Mouse (Mus musculus) G1E (cell line): ENCODE data around the gene Pum2. TPM values are rescaled to one million over a fixed set of nuclear protein-coding genes. Genes with fewer than 3 reads are reported as not detected.

Experiments
- ATAC-seq: 2 replicates; pipeline ENCODE4 v1.8.0; 2016; ENCODE audit warnings: mild to moderate bottlenecking; ENCODE audit not compliant: insufficient number of reproducible peaks, poor library complexity, low FRiP score, severe bottlenecking; ENCODE audit errors: extremely low read depth
- DNase-seq: peaks from one replicate; pipeline ENCODE4 v3.0.0; 2012; ENCODE audit warnings: low spot score
- H3K27me3 ChIP-seq: 2 replicates; pipeline ENCODE4 v1.6.1; 2012; ENCODE audit warnings: mild to moderate bottlenecking, low read length, inconsistent platforms; ENCODE audit not compliant: insufficient read depth
- H3K36me3 ChIP-seq: replicated peaks from 2 replicates; pipeline ENCODE3; 2012; ENCODE audit warnings: mild to moderate bottlenecking, inconsistent platforms
- H3K4me1 ChIP-seq: 2 replicates; pipeline ENCODE4 v1.6.1; 2012; ENCODE audit warnings: low read depth, low read length, inconsistent platforms, mixed read lengths; ENCODE audit not compliant: insufficient read depth
- H3K4me3 ChIP-seq: 2 replicates; pipeline ENCODE4 v1.5.1; 2012; ENCODE audit warnings: low read depth, mild to moderate bottlenecking, inconsistent platforms, low read length, moderate library complexity, mixed read lengths
- H3K9me3 ChIP-seq: replicated peaks from 2 replicates; pipeline ENCODE4 v1.6.1; 2012; ENCODE audit warnings: inconsistent platforms
- CTCF ChIP-seq: IDR thresholded peaks from 2 replicates; pipeline ENCODE4 v1.5.1; 2012; ENCODE audit warnings: low read depth, low read length, inconsistent platforms, mixed read lengths
- GATA1 ChIP-seq: IDR thresholded peaks from 2 replicates; pipeline ENCODE4 v1.6.1; 2012; ENCODE audit warnings: borderline replicate concordance, low read length, inconsistent platforms, mixed read lengths
- GATA2 ChIP-seq: IDR thresholded peaks from 2 replicates; pipeline ENCODE4 v1.6.1; 2012; ENCODE audit warnings: low read depth, low read length, inconsistent platforms, borderline replicate concordance
- POLR2AphosphoS5 ChIP-seq: IDR thresholded peaks from 2 replicates; pipeline ENCODE4 v1.6.1; 2012; ENCODE audit warnings: low read depth, low read length, inconsistent platforms; ENCODE audit not compliant: insufficient replicate concordance
- TAL1 ChIP-seq: conservative IDR thresholded peaks from 2 replicates; pipeline ENCODE4 v1.6.1; 2012; ENCODE audit warnings: low read depth, low read length, inconsistent platforms, mixed read lengths
- polyA plus RNA-seq: library from polyadenylated mRNA; stranded (reverse); fragments of >175 nt; gene quantifications from 2 replicates; pipeline ENCODE4 v1.2.3, GENCODE M21; 2012
- total RNA-seq, 2 experiments: library from RNA; stranded (forward) in 1 of 2; stranded (reverse) in 1 of 2; fragments of 200-1000 nt in 1 of 2; fragments of >200 nt in 1 of 2; fragmentation: Nextera tagmentation in 1 of 2; gene quantifications; 2 replicates each; pipeline ENCODE4 v1.2.3; 2014 to 2017

Gene Pum2
- total and polyA plus RNA-seq, 3 experiments, result 72.9 to 178 (median 172) TPM

DNA sequence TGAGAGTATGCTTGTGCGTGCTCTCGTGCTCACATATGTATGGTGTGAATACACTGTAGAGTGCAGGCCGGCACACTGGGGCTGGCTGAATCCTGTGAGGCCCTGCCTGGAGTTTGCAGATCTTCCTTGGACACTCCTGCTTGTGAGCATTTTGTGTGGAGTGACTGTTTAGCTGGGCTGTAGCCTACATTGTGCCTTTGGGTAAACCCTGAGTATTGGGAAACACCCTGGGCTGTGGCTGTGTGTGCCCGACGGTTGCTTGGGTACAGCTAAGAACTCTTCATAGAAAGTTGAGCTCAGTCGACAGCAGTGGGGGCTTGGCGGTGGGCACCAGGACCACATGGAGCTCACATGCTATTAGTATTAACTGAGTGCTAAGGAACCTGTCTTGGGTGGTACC is 102.3 kb downstream of the Pum2 start:
- Histone ChIP-seq H3K4me1 (peaks cover 18% of the 10 kb centered on the region), H3K4me3 (no peak overlapping the region), H3K9me3 (no peaks in the 10 kb centered on the region), H3K27me3 (peaks cover 32% of the 10 kb centered on the region), H3K36me3 (no peaks in the 10 kb centered on the region)
- TF ChIP-seq CTCF (no peak), GATA1 (no peak), GATA2 (no peak), POLR2AphosphoS5 (no peak), TAL1 (no peak)
- DNase-seq (no peak), ATAC-seq (no peak)

DNA sequence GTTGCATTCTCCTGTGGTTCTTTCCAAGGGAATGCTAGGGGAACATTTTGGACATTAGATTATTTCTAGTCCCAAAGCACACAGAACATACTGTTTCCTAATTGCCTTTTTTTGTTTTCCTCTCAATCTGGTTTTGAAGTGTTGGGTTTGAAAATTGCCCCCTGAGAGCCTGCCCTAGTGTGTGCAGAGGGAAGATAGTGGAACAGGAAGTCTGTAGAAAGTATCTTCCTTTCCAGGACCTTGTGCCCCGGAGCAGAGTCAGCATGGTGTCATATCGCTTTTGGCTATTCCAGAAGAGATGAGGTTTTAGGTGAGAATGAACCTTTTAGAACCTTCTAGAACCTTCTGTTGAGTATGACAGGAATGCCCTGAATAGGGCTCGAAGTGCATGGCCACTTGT is 102.8 kb downstream of the Pum2 start:
- peaks cover 27% of the 10 kb centered on the region for H3K27me3 ChIP-seq
- H3K4me3 ChIP-seq, result no peak overlapping the region
- no peak for TF ChIP-seq TAL1
- no peak for TF ChIP-seq CTCF
- no peak for TF ChIP-seq POLR2AphosphoS5
- no peak for TF ChIP-seq GATA2
- no peak for TF ChIP-seq GATA1
- H3K36me3 ChIP-seq, result no peaks in the 10 kb centered on the region
- H3K4me1 ChIP-seq, result peaks cover 13% of the 10 kb centered on the region
- ATAC-seq (no peak), DNase-seq (no peak)
- no peaks in the 10 kb centered on the region for H3K9me3 ChIP-seq

DNA sequence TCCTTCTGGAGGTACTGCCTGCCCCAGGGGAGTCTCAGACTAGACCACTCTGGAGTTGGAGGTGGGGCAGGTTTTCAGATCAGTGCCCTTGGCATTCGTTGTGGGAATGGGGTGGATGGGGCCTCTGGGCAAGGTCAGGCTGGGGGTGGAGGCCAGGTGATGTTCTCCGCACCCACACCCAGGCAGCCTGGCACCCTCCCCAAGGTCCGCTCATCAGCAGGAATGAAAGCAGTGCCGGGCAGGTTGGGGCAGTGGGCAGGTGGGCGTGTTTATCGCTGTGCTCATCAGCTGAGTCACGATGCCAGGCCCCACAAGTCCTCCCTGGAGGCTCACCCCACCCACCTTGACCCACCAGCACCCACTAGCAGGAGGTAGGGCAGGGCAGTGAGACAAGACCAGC is 104.2 kb downstream of the Pum2 start:
- DNase-seq (no peak), ATAC-seq (no peak)
- no peaks in the 10 kb centered on the region for H3K4me1 ChIP-seq

DNA sequence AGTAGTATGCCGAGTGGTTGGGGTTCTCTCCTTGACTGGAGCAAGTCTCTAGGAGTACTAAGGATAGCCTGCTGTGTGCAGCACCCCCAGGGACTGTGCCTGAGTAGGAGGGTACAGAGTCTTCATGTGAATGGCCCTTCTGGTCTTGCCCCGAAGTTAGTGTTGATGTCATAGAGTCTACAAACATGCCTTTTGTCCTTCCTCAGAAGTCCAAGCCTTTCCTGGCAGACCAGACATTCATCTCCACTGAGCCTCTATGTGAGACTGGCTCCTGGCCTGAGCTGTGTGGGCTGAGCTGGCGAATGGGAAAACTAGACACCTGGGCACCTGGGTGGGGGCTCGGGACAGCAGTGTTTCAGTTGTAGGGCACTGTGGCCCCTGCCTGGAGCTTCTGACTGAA is 105.9 kb downstream of the Pum2 start:
- Histone ChIP-seq H3K36me3 (no peaks in the 10 kb centered on the region), H3K4me1 (no peaks in the 10 kb centered on the region), H3K27me3 (peaks cover 8% of the 10 kb centered on the region; the same call in 1 of the 2 replicates), H3K4me3 (no peak overlapping the region), H3K9me3 (no peaks in the 10 kb centered on the region)
- DNase-seq (no peak), ATAC-seq (no peak)
- TF ChIP-seq CTCF (no peak), TAL1 (no peak), GATA2 (no peak), POLR2AphosphoS5 (no peak), GATA1 (no peak)

More for the DNA sequence above, 104.2 kb downstream of the Pum2 start:
- H3K36me3 ChIP-seq, result no peaks in the 10 kb centered on the region
- no peak for TF ChIP-seq POLR2AphosphoS5
- no peak for TF ChIP-seq TAL1
- no peak for TF ChIP-seq GATA2
- TF ChIP-seq GATA1, result no peak
- no peak for TF ChIP-seq CTCF
- no peaks in the 10 kb centered on the region for H3K9me3 ChIP-seq
- no peak overlapping the region for H3K4me3 ChIP-seq
- H3K27me3 ChIP-seq, result peaks cover 13% of the 10 kb centered on the region; the same call in 1 of the 2 replicates

DNA sequence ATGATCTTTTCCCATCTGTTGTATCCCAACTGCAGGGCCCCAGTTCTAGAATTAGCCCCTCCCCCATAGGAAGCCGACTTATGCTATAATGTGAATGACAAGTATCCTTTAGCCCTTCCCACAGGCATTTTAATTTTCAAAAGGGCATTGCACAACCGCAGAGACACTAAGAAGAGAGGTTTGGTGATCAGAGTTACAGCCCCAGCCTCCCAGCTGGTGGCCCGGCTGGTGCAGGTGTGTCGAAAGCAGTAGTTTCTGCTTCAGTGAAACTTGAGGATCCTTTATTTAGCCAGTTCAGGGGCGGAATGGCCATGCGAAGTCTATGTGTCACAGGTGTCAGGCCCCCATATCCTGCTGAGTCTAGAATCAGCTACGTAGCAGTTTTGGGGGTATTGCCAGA is 107.2 kb downstream of the Pum2 start:
- ATAC-seq (no peak), DNase-seq (no peak)
- H3K4me3 ChIP-seq, result no peak overlapping the region
- no peaks in the 10 kb centered on the region for H3K4me1 ChIP-seq
- TF ChIP-seq CTCF, result no peak
- TF ChIP-seq GATA1, result no peak
- no peak for TF ChIP-seq GATA2
- TF ChIP-seq POLR2AphosphoS5, result no peak
- no peak for TF ChIP-seq TAL1
- H3K27me3 ChIP-seq, result peaks cover 6% of the 10 kb centered on the region; the same call in 1 of the 2 replicates
- no peaks in the 10 kb centered on the region for H3K36me3 ChIP-seq
- no peaks in the 10 kb centered on the region for H3K9me3 ChIP-seq

DNA sequence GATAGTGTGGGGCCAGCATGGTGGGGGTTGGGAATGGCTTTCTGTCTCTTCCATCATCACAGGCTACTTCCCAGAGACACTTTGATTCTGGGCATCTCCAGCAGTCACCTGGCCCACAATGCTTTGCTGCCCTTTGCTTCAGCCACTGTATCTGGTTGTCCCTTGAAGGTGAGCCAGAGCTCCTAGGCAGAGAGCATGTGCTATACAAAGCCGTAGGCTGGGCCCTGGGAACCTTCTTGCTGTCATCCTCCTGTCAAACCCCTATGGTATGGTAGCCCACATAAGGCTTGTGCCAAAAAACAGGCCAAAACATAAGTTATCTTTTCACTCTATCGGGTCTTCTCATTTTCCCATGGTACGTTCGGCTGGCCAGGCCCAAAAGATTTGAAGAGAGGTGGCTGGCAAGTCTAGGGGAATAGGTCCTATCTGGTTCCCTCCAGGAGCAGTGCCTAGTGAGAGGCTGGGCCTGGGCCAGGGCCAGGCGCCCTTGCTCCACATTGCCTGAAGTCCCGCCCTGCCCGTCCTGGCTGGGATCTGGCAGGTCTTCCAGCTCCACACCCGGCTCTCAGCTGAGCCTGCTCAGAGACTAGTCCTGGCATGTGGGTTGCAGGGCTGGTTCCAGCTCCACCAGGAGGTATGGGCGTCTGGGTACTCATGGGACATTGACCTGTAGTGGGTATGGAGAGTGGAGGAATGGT is 107.9 kb downstream of the Pum2 start:
- H3K27me3 ChIP-seq, result peaks cover 6% of the 10 kb centered on the region; the same call in 1 of the 2 replicates

More for the DNA sequence above, 107.9 kb downstream of the Pum2 start:
- H3K4me3 ChIP-seq, result no peak overlapping the region
- ATAC-seq (no peak), DNase-seq (no peak)
- no peaks in the 10 kb centered on the region for H3K9me3 ChIP-seq
- no peaks in the 10 kb centered on the region for H3K4me1 ChIP-seq
- no peaks in the 10 kb centered on the region for H3K36me3 ChIP-seq
- TF ChIP-seq GATA1 (no peak), TAL1 (no peak), GATA2 (no peak), POLR2AphosphoS5 (no peak), CTCF (no peak)
